Mouse (Mus musculus) megakaryocyte progenitor cell, adult 5-6 weeks (primary cell): ENCODE results near the gene Dctd. TPM values are rescaled to one million over a fixed set of nuclear protein-coding genes. Genes with fewer than 3 reads are reported as not detected.
"Not testable (repeated sequence)": the region's sequence is repeated elsewhere in the genome, so short reads cannot be mapped to it uniquely, and the experiment has no call there.

Experiments
- ATAC-seq: replicated peaks from 2 replicates; pipeline ENCODE4 v1.8.0; 2016; ENCODE audit warnings: mild to moderate bottlenecking, moderate TSS enrichment, inconsistent platforms; ENCODE audit not compliant: poor library complexity
- total RNA-seq, 2 experiments: library from RNA; stranded (forward) in 1 of 2; stranded (reverse) in 1 of 2; fragments of 157-497, 149-512 nt in 1 of 2; fragments of 200-1000 nt in 1 of 2; gene quantifications; 2 replicates each; pipeline versions ENCODE4 v1.2.3 to v1.2.4; 2015 to 2017

Gene Dctd
- total RNA-seq, 2 experiments from 2014 or later, result 61.8 to 67.3 TPM

- no peak for ATAC-seq
Observed at GRCm38 (mm10) chr8:48141023-48141422, 42.1 kb downstream of the Dctd start.

GRCm38 (mm10) chr8:48145766-48146165 lies 46.9 kb downstream of the Dctd start:
- no peak for ATAC-seq

- ATAC-seq, result no peak
Observed at GRCm38 (mm10) chr8:48146449-48146848, 47.6 kb downstream of the Dctd start.

GRCm38 (mm10) chr8:48152062-48152738 lies 53.3 kb downstream of the Dctd start:
- no peak for ATAC-seq

- no peak for ATAC-seq
Observed at GRCm38 (mm10) chr8:48153360-48154121, 54.6 kb downstream of the Dctd start.

GRCm38 (mm10) chr8:48157718-48158117 lies 58.8 kb downstream of the Dctd start:
- no peak for ATAC-seq

- no peak for ATAC-seq
Observed at GRCm38 (mm10) chr8:48158560-48159217, 59.8 kb downstream of the Dctd start.

- no peak for ATAC-seq
Observed at GRCm38 (mm10) chr8:48177406-48177805, 78.5 kb downstream of the Dctd start.

GRCm38 (mm10) chr8:48177876-48178275 lies 79.0 kb downstream of the Dctd start:
- ATAC-seq, result no peak

- ATAC-seq, result no peak
Observed at GRCm38 (mm10) chr8:48178993-48179392, 80.1 kb downstream of the Dctd start.

GRCm38 (mm10) chr8:48180146-48180545 lies 81.3 kb downstream of the Dctd start:
- not testable (repeated sequence) for ATAC-seq

- ATAC-seq, result no peak
Observed at GRCm38 (mm10) chr8:48181000-48181399, 82.1 kb downstream of the Dctd start.

GRCm38 (mm10) chr8:48183758-48184157 lies 84.9 kb downstream of the Dctd start:
- ATAC-seq, result no peak

GRCm38 (mm10) chr8:48188586-48188985 lies 89.7 kb downstream of the Dctd start:
- ATAC-seq, result no peak

GRCm38 (mm10) chr8:48195971-48196370 lies 97.1 kb downstream of the Dctd start:
- ATAC-seq, result no peak

GRCm38 (mm10) chr8:48199171-48199570 lies 100.3 kb downstream of the Dctd start:
- no peak for ATAC-seq

GRCm38 (mm10) chr8:48202632-48203031 lies 103.7 kb downstream of the Dctd start:
- no peak for ATAC-seq

Other genes with a start within 250 kb of the Dctd start
- gene Wwc2, start 108.2 kb upstream of the Dctd start, total RNA-seq (2015), result 5.2 and 6.1 TPM in 2 replicates
- 5.6 and 6.3 TPM in 2 replicates for gene Wwc2, start 108.2 kb upstream of the Dctd start, total RNA-seq (2017)